Mouse (Mus musculus) neutrophil, adult 59 days (primary cell): ENCODE results near the gene Sgta. TPM values are rescaled to one million over a fixed set of nuclear protein-coding genes. Genes with fewer than 3 reads are reported as not detected.

Source experiments
- total RNA-seq, 2 experiments: library from RNA; stranded (reverse); gene quantifications; 1 replicate in 1 of 2; 2 replicates in 1 of 2; pipeline ENCODE4 v1.2.4; 2023

The Sgta gene
- total RNA-seq: 10 to 100 TPM; 49.0 to 54.7 TPM

GRCm38 (mm10) chr10:81059603-81060543 lies at the start of gene Sgta:
Gene Sgta, minus strand, starts transcription at chr10:81060181.

GRCm38 (mm10) chr10:81105565-81106112 lies 45.7 kb upstream of the Sgta start, which contains the start of gene Map2k2:
Gene Map2k2, plus strand, starts transcription at chr10:81105915.

GRCm38 (mm10) chr10:81069836-81070235 lies 9.9 kb upstream of the Sgta start, which contains the start of gene Thop1:
Gene Thop1, plus strand, starts transcription at chr10:81070035.

GRCm38 (mm10) chr10:81036988-81037580 lies 22.9 kb downstream of the Sgta start, which contains the start of gene Slc39a3:
Gene Slc39a3, minus strand, starts transcription at chr10:81037426.

GRCm38 (mm10) chr10:81025639-81026275 lies 34.2 kb downstream of the Sgta start, which contains the start of gene Diras1:
Gene Diras1, minus strand, starts transcription at chr10:81025662.

GRCm38 (mm10) chr10:81014393-81015384 lies 45.3 kb downstream of the Sgta start, which contains the start of gene Gng7:
Gene Gng7, minus strand, starts transcription at chr10:81014945.

Other genes with a start within 250 kb of the Sgta start
- not detected for gene Jsrp1, start 246.7 kb downstream of the Sgta start, total RNA-seq
- gene Oaz1, start 233.5 kb downstream of the Sgta start, total RNA-seq: 100 to 1,000 TPM; 575 to 577 TPM
- not detected for gene Lingo3, start 216.1 kb downstream of the Sgta start, total RNA-seq
- gene Lsm7, start 205.0 kb downstream of the Sgta start, total RNA-seq: 10 to 100 TPM; 16.3 to 17.5 TPM
- 10 to 100 TPM; 23.0 to 25.9 TPM for gene Sppl2b, start 204.9 kb downstream of the Sgta start, total RNA-seq
- gene Tmprss9, start 188.3 kb downstream of the Sgta start, total RNA-seq: not detected
- 10 to 100 TPM; 43.0 to 50.4 TPM for gene Timm13, start 159.2 kb downstream of the Sgta start, total RNA-seq
- gene Lmnb2, start 141.9 kb downstream of the Sgta start, total RNA-seq: 10 to 100 TPM; 20.5 to 24.4 TPM
- gene Gadd45b, start 130.1 kb downstream of the Sgta start, total RNA-seq: 10 to 100 TPM; 24.5 to 33.7 TPM
- 1 to 10 TPM in 1 of 2 experiments, under 1 TPM in 1; 0.58 to 1.3 TPM for gene Gng7, start 45.2 kb downstream of the Sgta start, total RNA-seq
- not detected for gene Diras1, start 34.5 kb downstream of the Sgta start, total RNA-seq
- gene Slc39a3, start 22.8 kb downstream of the Sgta start, total RNA-seq: 10 to 100 TPM; 11.6 to 13.3 TPM
- gene Thop1, start 9.9 kb upstream of the Sgta start, total RNA-seq: 1 to 10 TPM; 5.8 to 6.9 TPM
- 1 to 10 TPM in 1 of 2 experiments, under 1 TPM in 1; 0.64 to 1.2 TPM for gene Creb3l3, start 38.7 kb upstream of the Sgta start, total RNA-seq
- gene Map2k2, start 45.7 kb upstream of the Sgta start, total RNA-seq: 10 to 100 TPM; 84.3 to 89.6 TPM
- gene Zbtb7a, start 75.0 kb upstream of the Sgta start, total RNA-seq: 10 to 100 TPM; 60.7 to 67.8 TPM
- gene Pias4, start 107.7 kb upstream of the Sgta start, total RNA-seq: 10 to 100 TPM; 27.4 to 29.6 TPM
- 100 to 1,000 TPM; 738 to 811 TPM for gene Eef2, start 116.5 kb upstream of the Sgta start, total RNA-seq
- gene Dapk3, start 122.8 kb upstream of the Sgta start, total RNA-seq: 10 to 100 TPM; 26.7 to 27.9 TPM
- gene 4930442H23Rik, start 123.7 kb upstream of the Sgta start, total RNA-seq: not detected
- gene Nmrk2, start 141.9 kb upstream of the Sgta start, total RNA-seq: not detected
- not detected for gene Atcay, start 170.7 kb upstream of the Sgta start, total RNA-seq
- 1 to 10 TPM in 1 of 2 experiments, under 1 TPM in 1; 0.24 to 1.1 TPM for gene Zfr2, start 173.0 kb upstream of the Sgta start, total RNA-seq
- 10 to 100 TPM in 1 of 2 experiments, 1 to 10 TPM in 1; 5.1 to 10.3 TPM for gene Matk, start 192.8 kb upstream of the Sgta start, total RNA-seq
- gene Mrpl54, start 206.8 kb upstream of the Sgta start, total RNA-seq: 10 to 100 TPM; 33.8 to 41.6 TPM
- 10 to 100 TPM; 26.1 to 28.4 TPM for gene Apba3, start 206.8 kb upstream of the Sgta start, total RNA-seq
- gene Tjp3, start 231.4 kb upstream of the Sgta start, total RNA-seq: 1 to 10 TPM; 5.1 to 5.4 TPM
- gene Pip5k1c, start 232.8 kb upstream of the Sgta start, total RNA-seq: 10 to 100 TPM; 92.2 TPM